Mouse (Mus musculus) midbrain, postnatal 0 days (tissue): ENCODE measurements around the gene Rhox4e. TPM values are rescaled to one million over a fixed set of nuclear protein-coding genes. Genes with fewer than 3 reads are reported as not detected.

Experiments used
- polyA plus RNA-seq: library from polyadenylated mRNA; unstranded; fragments of >200 nt; fragmentation: Nextera tagmentation; extraction: Ambion mirVana; gene quantifications from 2 replicates; pipeline ENCODE4 v1.2.1, GENCODE M21; 2015
- total RNA-seq: library from RNA; depleted of rRNA; stranded (reverse); fragments of >200 nt; gene quantifications from 2 replicates; pipeline ENCODE4 v1.2.3, GENCODE M21; 2014; rRNA removed

Rhox4e gene
- total and polyA plus RNA-seq, 2 experiments from 2014 or later, result not detected

Other genes starting within 250 kb of the Rhox4e start
- gene Rhox3a2, start 177.4 kb upstream of the Rhox4e start, total RNA-seq, result not detected in 2 replicates
- not detected in 2 replicates for gene Rhox3a2, start 177.4 kb upstream of the Rhox4e start, polyA plus RNA-seq
- not detected in 2 replicates for gene Rhox4a2, start 166.6 kb upstream of the Rhox4e start, total RNA-seq
- not detected in 2 replicates for gene Rhox4a2, start 166.6 kb upstream of the Rhox4e start, polyA plus RNA-seq
- gene Rhox2b, start 145.3 kb upstream of the Rhox4e start, total RNA-seq, result not detected in 2 replicates
- not detected in 2 replicates for gene Rhox2b, start 145.3 kb upstream of the Rhox4e start, polyA plus RNA-seq
- not detected in 2 replicates for gene Rhox4b, start 124.9 kb upstream of the Rhox4e start, total RNA-seq
- gene Rhox4b, start 124.9 kb upstream of the Rhox4e start, polyA plus RNA-seq, result not detected in 2 replicates
- gene Rhox2c, start 103.7 kb upstream of the Rhox4e start, total RNA-seq, result not detected in 2 replicates
- not detected in 2 replicates for gene Rhox2c, start 103.7 kb upstream of the Rhox4e start, polyA plus RNA-seq
- not detected in 2 replicates for gene Rhox3c, start 98.8 kb upstream of the Rhox4e start, total RNA-seq
- not detected in 2 replicates for gene Rhox3c, start 98.8 kb upstream of the Rhox4e start, polyA plus RNA-seq
- gene Rhox4c, start 77.1 kb upstream of the Rhox4e start, total RNA-seq, result not detected in 2 replicates
- gene Rhox4c, start 77.1 kb upstream of the Rhox4e start, polyA plus RNA-seq, result not detected in 2 replicates
- gene Rhox2d, start 64.0 kb upstream of the Rhox4e start, total RNA-seq, result not detected in 2 replicates
- gene Rhox2d, start 64.0 kb upstream of the Rhox4e start, polyA plus RNA-seq, result not detected in 2 replicates
- not detected in 2 replicates for gene Rhox4d, start 43.1 kb upstream of the Rhox4e start, total RNA-seq
- gene Rhox4d, start 43.1 kb upstream of the Rhox4e start, polyA plus RNA-seq, result not detected in 2 replicates
- not detected in 2 replicates for gene Rhox2e, start 27.0 kb upstream of the Rhox4e start, total RNA-seq
- gene Rhox2e, start 27.0 kb upstream of the Rhox4e start, polyA plus RNA-seq, result 0.20 TPM in 1 of 2 replicates, not detected in the other
- gene Rhox3e, start 15.4 kb upstream of the Rhox4e start, total RNA-seq, result not detected in 2 replicates
- gene Rhox3e, start 15.4 kb upstream of the Rhox4e start, polyA plus RNA-seq, result not detected in 2 replicates
- gene Rhox2f, start 14.0 kb downstream of the Rhox4e start, total RNA-seq, result not detected in 2 replicates
- not detected in 2 replicates for gene Rhox2f, start 14.0 kb downstream of the Rhox4e start, polyA plus RNA-seq
- not detected in 2 replicates for gene Rhox3f, start 23.6 kb downstream of the Rhox4e start, total RNA-seq
- not detected in 2 replicates for gene Rhox3f, start 23.6 kb downstream of the Rhox4e start, polyA plus RNA-seq
- gene Rhox4f, start 50.3 kb downstream of the Rhox4e start, total RNA-seq, result not detected in 2 replicates
- not detected in 2 replicates for gene Rhox4f, start 50.3 kb downstream of the Rhox4e start, polyA plus RNA-seq
- gene Rhox3g, start 71.2 kb downstream of the Rhox4e start, total RNA-seq, result not detected in 2 replicates
- not detected in 2 replicates for gene Rhox3g, start 71.2 kb downstream of the Rhox4e start, polyA plus RNA-seq
- gene Rhox2g, start 86.1 kb downstream of the Rhox4e start, total RNA-seq, result not detected in 2 replicates
- not detected in 2 replicates for gene Rhox2g, start 86.1 kb downstream of the Rhox4e start, polyA plus RNA-seq
- not detected in 2 replicates for gene Rhox4g, start 93.9 kb downstream of the Rhox4e start, total RNA-seq
- gene Rhox4g, start 93.9 kb downstream of the Rhox4e start, polyA plus RNA-seq, result not detected in 2 replicates
- not detected in 2 replicates for gene Rhox3h, start 111.4 kb downstream of the Rhox4e start, total RNA-seq
- gene Rhox3h, start 111.4 kb downstream of the Rhox4e start, polyA plus RNA-seq, result not detected in 2 replicates
- not detected in 2 replicates for gene Rhox2h, start 115.9 kb downstream of the Rhox4e start, total RNA-seq
- not detected in 2 replicates for gene Rhox2h, start 115.9 kb downstream of the Rhox4e start, polyA plus RNA-seq
- gene Rhox5, start 247.4 kb downstream of the Rhox4e start, total RNA-seq, result 1.5 TPM in 1 of 2 replicates, not detected in the other
- 0.69 and 1.1 TPM in 2 replicates for gene Rhox5, start 247.4 kb downstream of the Rhox4e start, polyA plus RNA-seq